Mouse (Mus musculus) embryonic facial prominence, embryonic 11.5 days (tissue): ENCODE data around the gene Taar7f. TPM values are rescaled to one million over a fixed set of nuclear protein-coding genes. Genes with fewer than 3 reads are reported as not detected.

Source experiments
- ATAC-seq: fragments of 200-750 bp; cut with Nextera tagmentation; replicated peaks from 2 replicates; pipeline ENCODE4 v1.8.0; 2017; ENCODE audit warnings: low read depth; ENCODE audit not compliant: insufficient number of reproducible peaks, low FRiP score, low TSS enrichment
- DNase-seq: peaks from one replicate; pipeline ENCODE4 v3.0.0-alpha.2; 2015; ENCODE audit warnings: low spot score
- H3K27ac ChIP-seq: fragments of 300-500 bp; sonication (generic); replicated peaks from 2 replicates; pipeline ENCODE4 v1.5.1; 2014; ENCODE audit warnings: mild to moderate bottlenecking, low read depth, low read length, control low read depth
- H3K27me3 ChIP-seq: fragments of 300-500 bp; sonication (generic); 2 replicates; pipeline ENCODE4 v1.6.1; 2014; ENCODE audit warnings: mild to moderate bottlenecking, low read length, moderate library complexity, mixed read lengths; ENCODE audit not compliant: control insufficient read depth, insufficient read depth
- H3K36me3 ChIP-seq: fragments of 300-500 bp; sonication (generic); replicated peaks from 2 replicates; pipeline ENCODE4 v1.6.1; 2014; ENCODE audit warnings: low read depth, mild to moderate bottlenecking, low read length, moderate library complexity, mixed read lengths; ENCODE audit not compliant: control insufficient read depth, insufficient read depth
- H3K4me1 ChIP-seq: fragments of 300-500 bp; sonication (generic); 2 replicates; pipeline ENCODE4 v1.6.1; 2014; ENCODE audit warnings: low read length, mixed read lengths; ENCODE audit not compliant: control insufficient read depth, insufficient read depth
- H3K4me2 ChIP-seq: fragments of 300-500 bp; sonication (generic); 2 replicates; pipeline ENCODE4 v1.6.1; 2014; ENCODE audit warnings: low read depth, mild to moderate bottlenecking, control low read depth, low read length, moderate library complexity
- H3K4me3 ChIP-seq: fragments of 300-500 bp; sonication (generic); 2 replicates; pipeline ENCODE4 v1.5.1; 2014; ENCODE audit warnings: low read depth, low read length, control low read depth
- H3K9ac ChIP-seq: fragments of 300-500 bp; sonication (generic); replicated peaks from 2 replicates; pipeline ENCODE4 v1.6.1; 2014; ENCODE audit warnings: mild to moderate bottlenecking, control low read depth, low read length
- H3K9me3 ChIP-seq: fragments of 300-500 bp; sonication (generic); replicated peaks from 2 replicates; pipeline ENCODE4 v1.6.1; 2016; ENCODE audit warnings: mild to moderate bottlenecking, low read length, inconsistent platforms, mixed read lengths; ENCODE audit not compliant: control insufficient read depth
- WGBS: fragments of 180-500 bp; shearing (Covaris S2); extraction: QIAGEN DNeasy Blood & Tissue Kit; methylation state at CpG from one replicate; pipeline ENCODE4 v1.1.7; 2014; 5-methylcytosine and 5-hydroxymethylcytosine counted together
- polyA plus RNA-seq: library from polyadenylated mRNA; unstranded; fragments of >200 nt; fragmentation: Nextera tagmentation; extraction: Ambion mirVana; gene quantifications from 2 replicates; pipeline ENCODE4 v1.2.1, GENCODE M21; 2014

Gene Taar7f
- polyA plus RNA-seq, result not detected in 2 replicates

- Histone ChIP-seq H3K4me3 (no peak within 1 kb of the TSS), H3K4me1 (no peaks in the 10 kb centered on the region), H3K4me2 (no peak within 1 kb of the TSS), H3K9me3 (no peaks in the 10 kb centered on the region), H3K9ac (no peak within 1 kb of the TSS), H3K27ac (no peak within 1 kb of the TSS), H3K36me3 (no peaks in the 10 kb centered on the region), H3K27me3 (no peaks in the 10 kb centered on the region)
- DNase-seq (no peak), ATAC-seq (no peak)
These were observed at the start of gene Taar7f for GRCm38 (mm10) chr10:24049210-24049609. TSS of gene Taar7f (plus strand) at chr10:24049510.

DNA sequence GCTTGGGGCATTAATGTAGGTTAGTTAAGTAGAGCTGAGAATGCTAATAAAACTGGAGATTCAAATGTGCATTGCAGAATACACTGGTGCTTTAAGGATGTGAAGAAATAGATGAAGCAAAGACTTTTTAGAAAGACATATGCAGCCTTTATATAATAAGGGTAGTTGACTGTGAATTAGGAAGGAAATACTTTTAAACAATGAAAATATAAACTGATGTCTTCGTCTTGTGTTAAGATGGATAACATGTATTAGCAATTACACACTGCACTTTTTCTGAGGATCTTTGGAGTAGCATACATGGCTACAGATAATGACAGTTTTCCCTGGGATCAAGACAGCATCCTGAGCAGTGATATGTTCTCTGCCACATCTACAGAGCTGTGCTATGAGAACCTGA lies 49.7 kb upstream of the Taar7f start, which contains the start of gene Taar7b:
Gene Taar7b, plus strand, starts transcription at position 301 of the 400 bp plus-strand sequence.
- Histone ChIP-seq H3K9ac (no peak within 1 kb of the TSS), H3K27me3 (no peaks in the 10 kb centered on the region), H3K4me2 (no peak within 1 kb of the TSS), H3K4me3 (no peak within 1 kb of the TSS), H3K27ac (no peak within 1 kb of the TSS), H3K4me1 (no peaks in the 10 kb centered on the region), H3K36me3 (no peaks in the 10 kb centered on the region), H3K9me3 (no peaks in the 10 kb centered on the region)
- DNase-seq, result no peak
- 74% methylated on average over 1 of the region's 1 CpGs for WGBS
- no peak for ATAC-seq

GRCm38 (mm10) chr10:24006442-24006841 lies 42.9 kb upstream of the Taar7f start:
- Histone ChIP-seq H3K27ac (no peak overlapping the region), H3K4me1 (no peaks in the 10 kb centered on the region), H3K27me3 (no peaks in the 10 kb centered on the region), H3K9me3 (no peaks in the 10 kb centered on the region), H3K36me3 (no peaks in the 10 kb centered on the region), H3K9ac (no peak overlapping the region), H3K4me2 (no peak overlapping the region), H3K4me3 (no peak overlapping the region)
- 88% methylated on average over 1 of the region's 1 CpGs for WGBS
- ATAC-seq (no peak), DNase-seq (no peak)

- no peak overlapping the region for H3K9ac ChIP-seq
- no peak overlapping the region for H3K4me2 ChIP-seq
- 59% methylated on average over 2 of the region's 2 CpGs for WGBS
- H3K27ac ChIP-seq, result no peak overlapping the region
- ATAC-seq (no peak), DNase-seq (no peak)
- H3K9me3 ChIP-seq, result no peaks in the 10 kb centered on the region
- H3K4me1 ChIP-seq, result no peaks in the 10 kb centered on the region
- no peaks in the 10 kb centered on the region for H3K27me3 ChIP-seq
- no peaks in the 10 kb centered on the region for H3K36me3 ChIP-seq
- H3K4me3 ChIP-seq, result no peak overlapping the region
These were observed 42.3 kb upstream of the Taar7f start for GRCm38 (mm10) chr10:24007034-24007433.

DNA sequence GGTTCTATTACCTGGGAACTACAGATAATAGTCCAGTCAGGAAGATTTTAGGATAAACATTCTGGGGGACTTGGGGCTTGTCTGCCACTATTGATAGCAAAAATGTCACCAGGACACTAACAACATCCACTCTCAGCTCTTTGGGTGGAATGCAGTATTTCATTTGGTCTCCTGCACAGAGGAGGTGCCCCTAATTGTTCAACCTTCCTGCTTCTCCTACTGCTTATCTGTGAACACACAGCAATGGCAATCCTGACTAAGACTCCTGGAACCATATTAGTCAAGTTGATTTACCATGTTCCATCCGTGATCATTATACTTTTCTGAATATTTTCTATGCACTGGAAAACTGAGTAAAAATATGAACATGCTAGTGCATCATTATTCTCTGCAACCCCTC lies 41.2 kb upstream of the Taar7f start:
- no peak overlapping the region for H3K27ac ChIP-seq
- H3K9ac ChIP-seq, result no peak overlapping the region
- DNase-seq, result no peak
- no peaks in the 10 kb centered on the region for H3K4me1 ChIP-seq
- no peak for ATAC-seq
- no peaks in the 10 kb centered on the region for H3K27me3 ChIP-seq
- WGBS, result 85% methylated on average over 1 of the region's 1 CpGs
- no peaks in the 10 kb centered on the region for H3K9me3 ChIP-seq
- no peaks in the 10 kb centered on the region for H3K36me3 ChIP-seq
- H3K4me3 ChIP-seq, result no peak overlapping the region
- H3K4me2 ChIP-seq, result no peak overlapping the region

GRCm38 (mm10) chr10:24026922-24027321 lies 22.4 kb upstream of the Taar7f start, which contains the start of gene Taar7d:
TSS of gene Taar7d (plus strand) at chr10:24027222.
- H3K9ac ChIP-seq, result no peak within 1 kb of the TSS
- no peak within 1 kb of the TSS for H3K27ac ChIP-seq
- no peak within 1 kb of the TSS for H3K4me3 ChIP-seq
- H3K4me2 ChIP-seq, result no peak within 1 kb of the TSS
- DNase-seq (no peak), ATAC-seq (no peak)
- no peaks in the 10 kb centered on the region for H3K36me3 ChIP-seq
- H3K4me1 ChIP-seq, result no peaks in the 10 kb centered on the region
- no peaks in the 10 kb centered on the region for H3K9me3 ChIP-seq
- no peaks in the 10 kb centered on the region for H3K27me3 ChIP-seq

DNA sequence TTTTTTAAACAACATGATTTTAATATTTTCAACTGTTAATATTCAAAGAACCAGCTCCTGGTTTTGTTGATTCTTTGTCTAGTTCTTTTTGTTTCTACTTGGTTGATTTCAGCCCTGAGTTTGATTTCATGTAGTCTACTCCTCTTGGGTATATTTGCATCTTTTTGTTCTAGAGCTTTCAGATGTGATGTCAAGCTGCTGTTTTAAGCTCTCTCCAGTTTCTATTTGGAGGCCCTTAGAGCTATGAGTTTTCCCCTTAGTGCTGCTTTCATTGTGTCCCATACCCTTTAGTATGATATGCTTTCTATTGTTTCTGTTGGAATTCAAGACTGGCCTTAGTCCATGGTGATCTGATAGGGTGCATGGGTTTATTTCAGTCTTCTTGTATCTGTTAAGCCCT lies 18.0 kb upstream of the Taar7f start:
- H3K4me1 ChIP-seq, result no peaks in the 10 kb centered on the region
- no peak overlapping the region for H3K9ac ChIP-seq
- H3K9me3 ChIP-seq, result no peaks in the 10 kb centered on the region
- H3K4me2 ChIP-seq, result no peak overlapping the region
- no peaks in the 10 kb centered on the region for H3K36me3 ChIP-seq
- no peak overlapping the region for H3K4me3 ChIP-seq
- DNase-seq, result no peak
- H3K27me3 ChIP-seq, result no peaks in the 10 kb centered on the region
- H3K27ac ChIP-seq, result no peak overlapping the region
- no peak for ATAC-seq

DNA sequence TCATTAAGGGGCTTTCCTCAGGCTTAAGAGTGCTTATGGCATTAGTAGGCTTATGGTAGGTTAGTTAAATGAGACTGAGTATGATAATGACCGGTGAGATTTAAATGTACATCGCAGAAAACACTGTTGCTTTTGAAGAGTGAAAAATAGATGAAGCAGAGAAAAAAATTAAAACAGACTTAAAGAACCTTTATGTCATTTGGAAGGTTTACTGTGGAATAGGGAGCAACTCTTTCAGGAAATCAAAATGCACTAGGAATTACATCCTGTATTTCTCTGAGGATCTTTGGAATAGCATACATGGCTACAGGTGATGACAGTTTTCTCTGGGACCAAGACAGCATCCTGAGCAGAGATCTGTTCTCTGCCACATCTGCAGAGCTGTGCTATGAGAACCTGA lies 12.0 kb upstream of the Taar7f start, which contains the start of gene Taar7e:
Gene Taar7e, plus strand, starts transcription at position 301 of the 400 bp plus-strand sequence.
- Histone ChIP-seq H3K4me3 (no peak within 1 kb of the TSS), H3K36me3 (no peaks in the 10 kb centered on the region), H3K9ac (no peak within 1 kb of the TSS), H3K4me1 (no peaks in the 10 kb centered on the region), H3K4me2 (no peak within 1 kb of the TSS), H3K27ac (no peak within 1 kb of the TSS), H3K9me3 (no peaks in the 10 kb centered on the region), H3K27me3 (no peaks in the 10 kb centered on the region)
- DNase-seq (no peak), ATAC-seq (no peak)
- 89% methylated on average over 2 of the region's 2 CpGs for WGBS
